ENCODE assay signal across 28 mouse cellular contexts in genomic region chr13:65122111-65122510, GRCm38 (mm10). TPM values are rescaled to one million over a fixed set of nuclear protein-coding genes. Genes with fewer than 3 reads are reported as not detected.
DNase-seq lines count a peak whose midpoint lies in the region; ATAC-seq lines count a peak whose summit lies in the region.
"Had no signal": no experiment of that assay in that cellular context is flagged by ENCODE, and none has a peak within 500 bp of the region (broad histone marks: within the 10 kb centered on the region; RNA-seq: fewer than 3 reads in every experiment).

No protein-coding gene starts in this region.

- WGBS in liver, embryonic 15.5 days (ENCODE audit: insufficient replicate concordance), result 24% methylated on average over 1 of the region's 1 CpGs
- 88% methylated on average over 1 of the region's 1 CpGs for WGBS in heart, embryonic 10.5 days

- H3K9ac ChIP-seq in liver, embryonic 15.5 days, result no peak overlapping the region
- H3K9ac ChIP-seq: embryonic facial prominence, embryonic 15.5 days; forebrain, embryonic 12.5 days; heart, embryonic 15.5 days had no signal

- H3K4me2 ChIP-seq in liver, embryonic 15.5 days, result peak overlapping the region; percentile 52
- H3K4me2 ChIP-seq: embryonic facial prominence, embryonic 15.5 days; forebrain, embryonic 12.5 days; heart, embryonic 15.5 days had no signal

- H3K36me3 ChIP-seq in liver, embryonic 15.5 days (replicated peaks), result no peaks in the 10 kb centered on the region
- H3K36me3 ChIP-seq in heart, embryonic 10.5 days, result no peaks in the 10 kb centered on the region
- H3K36me3 ChIP-seq: embryonic facial prominence, embryonic 15.5 days; forebrain, embryonic 12.5 days; heart, embryonic 15.5 days had no signal

- intact Hi-C loops in left cerebral cortex, postnatal 36 days (cut with DNase I), result no loop called here

- DNase-seq in lung, postnatal 36 days, result peak; percentile 38
- DNase-seq in lung, postnatal 10 days, result no peak
- DNase-seq in heart, embryonic 10.5 days (ENCODE audit: low spot score), result no peak
- DNase-seq in left cerebral cortex, postnatal 36 days (ENCODE audit: low spot score in 2 of 2), result no peak
- DNase-seq in spleen, adult 12 weeks (ENCODE audit: low spot score), result no peak
- DNase-seq: adrenal gland, postnatal 10 days; cerebellum, adult 11-12 months; cerebellum, postnatal 14 days; gastrocnemius, postnatal 10 days; heart, adult 18-20 months; heart, postnatal 4 days; kidney, adult 2 months; kidney, postnatal 14 days; lung, adult 2 months; midbrain, embryonic 14.5 days; retina, postnatal 1 day; thymus, postnatal 14 days had no signal

- H3K4me3 ChIP-seq in liver, embryonic 15.5 days (replicated peaks), result no peak overlapping the region
- no peak overlapping the region for H3K4me3 ChIP-seq in heart, embryonic 10.5 days
- H3K4me3 ChIP-seq: embryonic facial prominence, embryonic 15.5 days; forebrain, embryonic 12.5 days; heart, embryonic 15.5 days; left cerebral cortex, adult 2 months had no signal

- H3K27me3 ChIP-seq in liver, embryonic 15.5 days, result no peaks in the 10 kb centered on the region
- no peaks in the 10 kb centered on the region for H3K27me3 ChIP-seq in heart, embryonic 10.5 days (ENCODE audit: insufficient read depth, poor library complexity, severe bottlenecking)
- H3K27me3 ChIP-seq: embryonic facial prominence, embryonic 15.5 days; forebrain, embryonic 12.5 days; heart, embryonic 15.5 days had no signal

- H3K27ac ChIP-seq in liver, embryonic 15.5 days (replicated peaks), result peak overlapping the region; percentile 68
- H3K27ac ChIP-seq in heart, embryonic 10.5 days, result no peak overlapping the region
- H3K27ac ChIP-seq: embryonic facial prominence, embryonic 15.5 days; forebrain, embryonic 12.5 days; heart, embryonic 15.5 days; hindbrain, postnatal 0 days; left cerebral cortex, adult 2 months had no signal

- peak; percentile 99 for ATAC-seq in granulocyte monocyte progenitor cell, adult 5-6 weeks (replicated peaks; ENCODE audit: poor library complexity, severe bottlenecking)
- peak; percentile 87 for ATAC-seq in liver, embryonic 15.5 days (ENCODE audit: insufficient read depth)
- peak; percentile 58; the same call in 1 of the 2 replicates for ATAC-seq in neutrophil, adult 5-6 weeks (ENCODE audit: extremely low read depth, insufficient number of reproducible peaks, low FRiP score, poor library complexity, severe bottlenecking)
- ATAC-seq: hindbrain, postnatal 0 days; Patski had no signal

- H3K9me3 ChIP-seq in liver, embryonic 15.5 days (replicated peaks), result no peaks in the 10 kb centered on the region
- H3K9me3 ChIP-seq in heart, embryonic 10.5 days, result peaks cover 2% of the 10 kb centered on the region; the same call in 1 of the 2 replicates
- H3K9me3 ChIP-seq: embryonic facial prominence, embryonic 15.5 days; forebrain, embryonic 12.5 days; heart, embryonic 15.5 days had no signal

- H3K4me1 ChIP-seq in liver, embryonic 15.5 days (replicated peaks), result peaks cover 21% of the 10 kb centered on the region
- H3K4me1 ChIP-seq in heart, embryonic 10.5 days, result no peaks in the 10 kb centered on the region
- H3K4me1 ChIP-seq: embryonic facial prominence, embryonic 15.5 days; forebrain, embryonic 12.5 days; heart, embryonic 15.5 days had no signal

RNA-seq across cellular contexts. Expression of gene Mfsd14b, which starts 9.3 kb away (rescaled TPM):
- total RNA-seq in granulocyte monocyte progenitor cell, adult 5-6 weeks (2014; fragmentation: Nextera tagmentation), result 46.0 and 55.2 TPM in 2 replicates
- 79.6 and 108 TPM in 2 replicates for total RNA-seq in granulocyte monocyte progenitor cell, adult 5-6 weeks (2017)
- polyA plus RNA-seq in liver, embryonic 15.5 days (2015; fragmentation: Nextera tagmentation; extraction: Ambion mirVana), result 41.9 and 45.0 TPM in 2 replicates
- total RNA-seq in neutrophil, adult 5-6 weeks (2017), result 131 and 162 TPM in 2 replicates
- 42.4 and 43.7 TPM in 2 replicates for polyA plus RNA-seq in heart, embryonic 10.5 days (2016; fragmentation: Nextera tagmentation; extraction: Ambion mirVana)
- total RNA-seq in left cerebral cortex, postnatal 36 days (2021), result 10 to 100 TPM; 43.4 to 45.4 TPM

RNA-seq across cellular contexts. Expression of gene Olfr465-ps1, which starts 15.8 kb away (rescaled TPM):
- not detected in 2 replicates for total RNA-seq in granulocyte monocyte progenitor cell, adult 5-6 weeks (2014; fragmentation: Nextera tagmentation)
- not detected in 2 replicates for total RNA-seq in granulocyte monocyte progenitor cell, adult 5-6 weeks (2017)
- not detected in 2 replicates for polyA plus RNA-seq in liver, embryonic 15.5 days (2015; fragmentation: Nextera tagmentation; extraction: Ambion mirVana)
- not detected in 2 replicates for total RNA-seq in neutrophil, adult 5-6 weeks (2017)
- polyA plus RNA-seq in heart, embryonic 10.5 days (2016; fragmentation: Nextera tagmentation; extraction: Ambion mirVana), result not detected in 2 replicates
- not detected for total RNA-seq in left cerebral cortex, postnatal 36 days (2021)
- total RNA-seq: adrenal gland, postnatal 10 days; gastrocnemius, postnatal 10 days; heart, adult 18-20 months; heart, postnatal 4 days; hindbrain, postnatal 0 days; left cerebral cortex, adult 2 months had no signal
- polyA plus RNA-seq: C2C12; embryonic facial prominence, embryonic 15.5 days; forebrain, embryonic 12.5 days; heart, embryonic 15.5 days; hindbrain, postnatal 0 days; kidney, adult 2 months; limb, embryonic 11.5 days; lung, adult 2 months; midbrain, embryonic 14.5 days; Patski had no signal

RNA-seq across cellular contexts. Expression of gene Olfr466, which starts 27.9 kb away (rescaled TPM):
- not detected in 2 replicates for total RNA-seq in granulocyte monocyte progenitor cell, adult 5-6 weeks (2014; fragmentation: Nextera tagmentation)
- total RNA-seq in granulocyte monocyte progenitor cell, adult 5-6 weeks (2017), result not detected in 2 replicates
- polyA plus RNA-seq in liver, embryonic 15.5 days (2015; fragmentation: Nextera tagmentation; extraction: Ambion mirVana), result not detected in 2 replicates
- total RNA-seq in neutrophil, adult 5-6 weeks (2017), result not detected in 2 replicates
- not detected in 2 replicates for polyA plus RNA-seq in heart, embryonic 10.5 days (2016; fragmentation: Nextera tagmentation; extraction: Ambion mirVana)
- not detected for total RNA-seq in left cerebral cortex, postnatal 36 days (2021)
- total RNA-seq: adrenal gland, postnatal 10 days; gastrocnemius, postnatal 10 days; heart, adult 18-20 months; heart, postnatal 4 days; hindbrain, postnatal 0 days; left cerebral cortex, adult 2 months had no signal
- polyA plus RNA-seq: C2C12; embryonic facial prominence, embryonic 15.5 days; forebrain, embryonic 12.5 days; heart, embryonic 15.5 days; hindbrain, postnatal 0 days; kidney, adult 2 months; limb, embryonic 11.5 days; lung, adult 2 months; midbrain, embryonic 14.5 days; Patski had no signal
